Mouse (Mus musculus): ENCODE data around the gene Zfp109.

Zfp109 gene

DNA sequence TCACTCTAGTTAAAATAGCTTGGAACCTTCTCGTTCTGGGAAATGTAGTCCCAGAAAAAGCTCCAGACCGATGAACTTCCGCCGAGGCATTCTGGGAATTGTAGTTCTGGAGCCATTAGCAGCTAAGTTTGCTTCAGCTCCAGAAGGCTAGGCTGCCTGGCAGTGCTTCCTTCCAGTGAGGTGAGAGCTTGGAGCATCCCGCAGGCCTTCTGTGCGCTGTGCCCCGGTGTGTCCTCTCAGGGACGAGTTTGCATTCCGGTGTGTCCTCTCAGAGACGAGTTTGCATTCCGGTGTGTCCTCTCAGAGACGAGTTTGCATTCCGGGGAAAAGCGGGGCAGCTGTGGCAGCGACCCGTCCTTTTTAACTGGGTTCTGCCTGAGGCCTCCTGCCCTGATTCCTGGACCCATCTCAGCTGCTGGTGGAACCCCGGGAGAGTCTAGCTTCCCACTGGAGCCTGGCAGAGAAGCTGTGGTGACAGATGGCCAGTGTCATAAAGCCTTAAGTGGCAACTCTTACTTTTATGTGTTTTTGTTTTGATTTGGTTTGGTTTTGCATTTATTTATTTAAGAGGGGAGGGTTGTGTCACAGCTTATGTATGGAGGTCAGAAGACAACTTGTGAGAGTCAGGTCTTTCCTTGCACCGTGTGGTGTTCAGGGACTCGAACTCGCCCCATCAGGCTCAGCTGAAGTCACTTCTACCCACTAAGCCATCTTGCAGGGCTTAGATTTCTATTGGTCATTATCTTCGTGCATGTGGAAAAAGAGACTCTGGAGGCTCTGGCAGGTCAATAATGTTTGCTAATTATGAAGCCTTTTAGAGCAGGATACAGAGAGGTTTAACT lies 17.5 kb upstream of the Zfp109 start, which contains the start of gene Zfp108:
Gene Zfp108, plus strand, starts transcription at position 162 of the 842 bp plus-strand sequence.
- ChIA-PET CTCF (interaction anchor here (0.6 to 3.0 kb wide), 14 partner anchors 14 to 718 kb away, joined by 3 to 12 read pairs (median 3); partner anchors contain the start of genes Rabac1 (in 1 of the 4), Zfp109 (in 1 of the 4) and Zfp93 (in 1 of the 4)), POLR2A (interaction anchor here (0.6 to 2.7 kb wide), 28 partner anchors 13 to 629 kb away, joined by 3 to 24 read pairs (median 4); partner anchors contain the start of genes Zfp109 (in 2 of the 4), Zfp235 (in 2 of the 4), Rps19 (in 1 of the 4) and Tescl (in 1 of the 4))

- ChIA-PET POLR2A (interaction anchor here (0.6 to 2.7 kb wide), 25 partner anchors 12 to 630 kb away, joined by 3 to 24 read pairs (median 4); partner anchors contain the start of genes Zfp109 (in 2 of the 4), Zfp235 (in 2 of the 4), Rps19 (in 1 of the 4) and Zfp180 (in 1 of the 4)), CTCF (interaction anchor here in 3 of 4 experiments (0.6 to 3.0 kb wide), 12 partner anchors 15 to 719 kb away, joined by 3 to 12 read pairs (median 3); partner anchors contain the start of genes Rabac1 (in 1 of the 3), Zfp109 (in 1 of the 3) and Zfp93 (in 1 of the 3))
These were observed 16.6 kb upstream of the Zfp109 start for GRCm38 (mm10) chr7:24253779-24254615.

DNA sequence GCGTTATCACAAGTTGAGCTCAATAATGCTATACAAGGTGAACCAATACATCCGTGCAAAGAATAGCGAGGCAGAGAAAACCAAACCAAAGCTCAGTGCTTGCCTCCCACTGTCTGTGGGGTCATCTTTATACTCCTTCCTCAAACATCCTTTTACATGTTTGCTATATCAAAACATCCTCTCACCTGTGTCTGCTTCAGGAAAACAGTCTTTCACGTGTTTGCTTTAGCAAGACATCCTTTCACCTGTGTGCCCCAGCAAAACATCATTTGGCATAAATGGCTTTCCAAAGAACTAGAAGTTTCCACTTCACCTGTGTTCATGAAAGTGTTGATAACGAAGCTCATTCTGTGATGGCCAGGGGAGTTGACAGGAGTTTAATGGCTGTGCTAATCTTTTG lies 26.0 kb downstream of the Zfp109 start, which contains the start of gene Zfp111:
Gene Zfp111, minus strand, starts transcription at position 101 of the 400 bp plus-strand sequence.
- ChIA-PET POLR2A (interaction anchor here in 1 of 4 experiments (1.0 to 1.8 kb wide), 4 partner anchors 10 to 88 kb away, joined by 3 to 4 read pairs (median 3); no protein-coding TSS in a partner anchor), CTCF (no interaction called here)

DNA sequence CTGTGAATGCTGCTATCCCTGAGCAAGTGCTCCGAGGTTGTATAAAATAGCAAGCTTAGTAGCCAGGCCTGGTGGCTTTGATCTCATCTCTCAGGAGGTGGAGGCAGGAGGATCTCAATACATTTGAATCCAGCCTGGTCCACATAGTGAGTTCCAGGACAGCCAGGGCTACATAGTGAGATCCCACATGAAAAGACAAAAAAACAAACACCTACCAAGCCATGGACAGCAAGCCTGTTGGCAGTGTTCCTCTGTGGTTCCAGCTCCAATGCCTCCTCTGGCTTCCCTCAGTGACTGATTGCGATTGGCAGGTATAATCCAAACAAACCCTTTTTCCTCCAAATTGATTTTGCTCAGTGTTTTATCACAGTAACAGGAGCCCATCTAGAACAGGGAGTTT lies 27.1 kb downstream of the Zfp109 start:
- ChIA-PET POLR2A (interaction anchor here in 1 of 4 experiments (1.8 kb wide), 1 partner anchor 16 kb away, joined by 4 read pairs; no protein-coding TSS in a partner anchor), CTCF (interaction anchor here in 1 of 4 experiments (0.6 kb wide), 1 partner anchor 504 kb away, joined by 3 read pairs; no protein-coding TSS in a partner anchor)

DNA sequence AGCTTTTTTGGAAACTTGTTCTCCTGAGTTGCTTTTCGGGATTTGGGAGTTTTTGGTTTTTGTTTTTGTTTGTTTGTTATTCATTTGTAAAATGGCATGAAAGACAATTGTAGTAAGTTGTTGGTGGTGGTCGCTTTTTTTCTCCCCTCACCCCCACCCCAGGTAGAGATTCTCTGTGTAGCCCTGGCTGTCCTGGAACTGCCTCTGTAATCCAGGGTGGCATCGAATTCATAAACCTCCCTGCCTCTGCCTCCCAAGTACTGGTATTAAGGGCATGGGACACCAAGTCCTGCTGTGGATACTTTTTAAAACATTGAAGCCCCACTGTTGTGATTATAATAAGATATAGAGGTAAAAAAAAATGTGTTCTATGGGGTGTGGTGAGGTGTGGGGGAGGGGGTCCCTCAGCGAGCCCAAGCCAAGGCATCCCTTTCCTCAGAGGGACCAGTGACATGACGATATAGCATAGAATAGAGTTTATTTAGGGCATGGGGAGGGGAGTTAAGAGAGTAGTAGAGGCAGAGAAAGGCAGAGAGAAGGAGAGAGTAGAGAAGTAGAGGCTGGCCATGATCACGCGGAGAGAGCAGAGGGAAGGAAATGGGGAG lies 29.0 kb downstream of the Zfp109 start:
- ChIA-PET POLR2A (interaction anchor here (0.6 to 2.3 kb wide), 42 partner anchors 9 to 146 kb away, joined by 3 to 24 read pairs (median 5); partner anchors contain the start of genes Zfp108 (in 3 of the 4), Zfp235 (in 3 of the 4), Zfp109 (in 2 of the 4) and Zfp180 (in 2 of the 4)), CTCF (interaction anchor here in 3 of 4 experiments (0.6 to 2.1 kb wide), 7 partner anchors 17 to 91 kb away, joined by 3 to 5 read pairs (median 3); partner anchors contain the start of genes Zfp114 (in 1 of the 3) and Zfp235 (in 1 of the 3))

GRCm38 (mm10) chr7:24207488-24208261 lies 29.7 kb downstream of the Zfp109 start:
- ChIA-PET POLR2A (interaction anchor here (0.6 to 2.3 kb wide), 45 partner anchors 8 to 765 kb away, joined by 3 to 24 read pairs (median 5); partner anchors contain the start of genes Zfp108 (in 3 of the 4), Zfp235 (in 3 of the 4), Zfp109 (in 2 of the 4) and Zfp180 (in 2 of the 4)), CTCF (interaction anchor here in 3 of 4 experiments (0.6 to 2.1 kb wide), 8 partner anchors 17 to 92 kb away, joined by 3 to 5 read pairs (median 3); partner anchors contain the start of genes Zfp114 (in 1 of the 3) and Zfp235 (in 1 of the 3))

DNA sequence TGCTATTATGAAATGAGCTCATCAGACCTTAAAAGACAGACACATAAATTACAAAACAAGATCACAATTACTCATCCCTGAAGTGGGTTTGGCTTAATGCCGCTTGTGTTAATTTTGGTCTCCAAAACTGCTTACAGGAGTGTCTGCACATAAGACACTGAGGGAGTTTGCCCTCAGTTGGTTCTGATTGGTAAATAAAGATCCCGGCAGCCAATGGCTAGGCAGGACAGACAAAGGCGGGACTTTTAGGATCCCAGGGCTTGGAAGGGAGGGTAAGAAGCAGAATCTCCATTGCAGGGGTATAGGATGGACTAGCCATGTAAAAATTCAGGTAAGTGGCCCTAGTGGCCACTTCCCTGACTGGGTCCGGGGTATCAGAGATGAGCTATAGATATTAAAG lies 40.4 kb downstream of the Zfp109 start:
- CTCF ChIA-PET, result no interaction called here
- POLR2A ChIA-PET, result interaction anchor here in 1 of 4 experiments (1.0 to 3.9 kb wide), 2 partner anchors 10 to 11 kb away, joined by 3 to 16 read pairs; no protein-coding TSS in a partner anchor

- POLR2A ChIA-PET, result no interaction called here
These were observed 44.2 kb downstream of the Zfp109 start for GRCm38 (mm10) chr7:24193157-24193556.

GRCm38 (mm10) chr7:24191361-24191760 lies 46.0 kb downstream of the Zfp109 start:
- CTCF ChIA-PET, result interaction anchor here in 1 of 4 experiments (0.5 kb wide), 1 partner anchor 194 kb away, joined by 3 read pairs; no protein-coding TSS in a partner anchor
- POLR2A ChIA-PET, result no interaction called here

More at GRCm38 (mm10) chr7:24193157-24193556, 44.2 kb downstream of the Zfp109 start:
- CTCF ChIA-PET, result no interaction called here

DNA sequence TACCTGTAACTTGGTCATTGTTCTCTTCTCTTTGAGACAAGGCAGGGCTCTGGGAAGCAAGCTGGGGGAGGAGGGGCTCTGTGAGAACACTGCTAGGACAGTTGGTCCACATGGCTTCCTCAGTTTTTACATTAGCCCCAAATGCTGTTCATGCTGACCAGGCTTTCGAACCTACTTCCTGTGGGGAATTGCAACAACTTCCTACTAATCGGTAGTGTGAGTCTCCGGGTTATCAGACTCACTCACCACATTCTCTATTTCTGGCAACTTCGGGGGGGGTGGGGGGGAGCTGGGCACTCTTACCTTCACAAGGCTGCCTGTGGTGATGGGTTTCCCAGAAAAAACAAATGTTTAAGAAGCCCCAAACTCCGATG lies 47.8 kb downstream of the Zfp109 start:
- POLR2A ChIA-PET, result no interaction called here
- CTCF ChIA-PET, result no interaction called here

DNA sequence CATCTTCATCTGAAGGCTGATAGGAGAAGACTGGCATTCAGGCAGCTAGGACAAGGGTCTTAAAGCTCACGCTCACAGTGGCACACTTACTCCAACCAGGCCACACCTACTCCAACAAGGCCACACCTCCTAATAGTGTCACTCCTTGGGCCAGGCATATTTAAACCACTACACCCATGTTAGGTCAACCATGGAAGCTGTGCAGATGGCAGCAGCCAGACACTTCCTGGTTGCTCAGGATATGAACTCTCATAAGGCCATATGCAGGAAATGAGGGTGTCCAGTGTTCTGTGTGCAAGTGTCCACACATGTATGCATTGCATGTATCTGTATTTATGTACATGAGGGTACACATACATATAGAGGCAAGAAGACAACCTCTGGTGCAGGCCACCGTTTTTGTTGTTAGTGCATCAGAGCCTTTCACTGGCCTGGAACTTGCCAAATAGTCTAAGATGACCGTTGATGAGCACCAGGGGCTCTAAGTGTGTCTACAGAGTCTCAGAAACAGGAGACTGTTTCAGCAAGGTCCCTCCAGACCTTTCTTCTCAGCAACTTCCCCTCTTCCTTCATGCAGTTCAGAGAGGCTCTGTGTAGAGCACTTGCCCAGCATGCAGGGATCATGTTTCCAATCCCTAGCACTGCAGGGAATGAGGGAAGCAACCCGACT lies 48.3 kb downstream of the Zfp109 start:
- CTCF ChIA-PET, result no interaction called here
- POLR2A ChIA-PET, result no interaction called here

DNA sequence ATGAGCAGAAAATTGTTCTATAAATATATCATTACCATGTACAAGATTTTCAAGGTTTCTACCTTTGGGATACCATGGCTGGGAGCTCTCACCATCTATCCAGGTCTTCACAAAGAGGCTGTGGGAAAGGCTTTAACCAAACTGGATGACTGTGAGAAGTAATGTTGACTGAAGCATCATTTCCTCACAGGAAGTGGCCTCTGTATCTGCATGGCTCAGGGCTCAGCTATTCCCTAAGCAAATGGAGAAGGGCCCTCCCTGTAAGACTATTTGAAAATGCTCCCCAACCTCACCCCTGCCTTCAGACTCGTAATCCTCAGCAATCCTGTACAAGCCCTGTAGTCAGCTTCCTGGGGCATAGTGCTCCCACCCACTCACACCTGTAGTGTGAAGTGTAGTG lies 49.7 kb downstream of the Zfp109 start:
- CTCF ChIA-PET, result interaction anchor here in 1 of 4 experiments (0.5 kb wide), 1 partner anchor 203 kb away, joined by 3 read pairs; no protein-coding TSS in a partner anchor

More for the DNA sequence above, 49.7 kb downstream of the Zfp109 start:
- POLR2A ChIA-PET, result interaction anchor here in 1 of 4 experiments (1.5 kb wide), 1 partner anchor 20 kb away, joined by 3 read pairs; no protein-coding TSS in a partner anchor
